Mouse (Mus musculus) Patski (cell line): ENCODE data around the gene Dnah2. TPM values are rescaled to one million over a fixed set of nuclear protein-coding genes. Genes with fewer than 3 reads are reported as not detected.

ENCODE experiments used
- ATAC-seq: fragments of 100-300 bp; one replicate; pipeline ENCODE4 v1.8.0; 2021
- CTCF ChIA-PET: fragments of 350-600 bp; sonication (Branson Sonifier 250); formaldehyde crosslinking; loops from one replicate; lab custom pipeline; 2022; ENCODE audit warnings: inconsistent platforms; lab: Charles Lee
- POLR2A ChIA-PET: fragments of 350-600 bp; sonication (Branson Sonifier 250); formaldehyde crosslinking; loops from one replicate; lab custom pipeline; 2022; ENCODE audit warnings: antibody characterized with exemption, inconsistent platforms; lab: Charles Lee
- DNase-seq: peaks from one replicate; pipeline ENCODE4 v3.0.0-alpha.2; 2011; ENCODE audit warnings: low read depth, low spot score
- H3K27me3 ChIP-seq: fragments of 371-371 bp; one replicate; pipeline ENCODE4 v1.5.1; 2021
- CTCF ChIP-seq: fragments of 100-300 bp; IDR thresholded peaks from one replicate; pipeline ENCODE4 v1.5.1; 2021
- in situ Hi-C: fragments of 300-500 bp; cut with MboI; formaldehyde crosslinking; loops from 3 replicates; pipeline ENCODE4 v1.11.1; 2018; ENCODE audit warnings: low pct_unique_long_range_greater_than_20kb, mixed read lengths
- polyA plus RNA-seq: library from polyadenylated mRNA; unstranded; gene quantifications from one replicate; pipeline ENCODE4 v1.2.3, GENCODE M21; 2021

Dnah2 gene
- polyA plus RNA-seq, 1 experiment from 2014 or later = 1.4 TPM

DNA sequence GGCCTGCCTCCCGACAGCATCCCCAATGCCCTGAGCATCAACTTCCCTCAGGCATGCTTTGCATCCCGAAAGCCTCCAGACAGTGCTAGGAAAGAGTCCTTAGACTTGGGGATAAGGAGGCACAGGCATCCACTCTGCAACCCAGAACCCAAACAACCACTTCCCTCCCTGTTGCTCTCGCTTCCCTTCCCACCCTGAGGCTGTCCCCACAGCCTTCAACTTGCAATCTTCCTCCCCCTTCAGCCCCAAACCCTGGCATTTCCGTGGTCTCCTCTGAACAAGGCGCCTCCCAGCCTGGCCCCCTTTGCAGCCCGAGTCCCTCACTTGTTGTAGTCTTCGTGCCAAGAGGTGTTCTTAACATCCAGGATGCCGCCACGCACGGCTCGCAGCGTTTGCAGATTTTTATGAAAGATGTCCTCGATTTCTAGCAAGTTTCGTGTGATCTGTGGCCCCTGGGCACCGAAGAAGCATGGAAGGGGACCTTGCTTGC, 32.7 kb downstream of the Dnah2 start:
- no peak for TF ChIP-seq CTCF
- POLR2A ChIA-PET = no interaction called here
- DNase-seq (no peak), ATAC-seq (no peak)
- H3K27me3 ChIP-seq = peaks cover 19% of the 10 kb centered on the region
- in situ Hi-C loops = no loop called here
- CTCF ChIA-PET = no interaction called here

DNA sequence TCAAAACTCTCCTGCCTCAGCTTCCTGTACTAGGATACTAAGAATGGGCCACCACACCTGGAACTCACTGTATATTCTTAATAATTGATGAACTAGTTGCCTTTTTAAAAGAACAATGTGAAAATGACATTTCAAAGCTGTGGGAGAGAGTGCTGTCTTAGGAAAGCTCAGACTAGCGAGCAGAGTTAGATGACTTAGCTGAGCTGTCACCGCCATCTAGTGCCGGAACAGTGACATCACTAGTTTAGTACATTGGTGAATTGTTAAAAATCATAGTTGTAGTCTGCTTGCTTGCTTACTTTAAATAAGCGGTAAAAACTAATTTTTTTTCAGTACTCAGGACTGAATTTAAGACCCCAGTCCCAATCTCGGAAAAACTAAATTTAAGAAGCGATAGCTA, 35.1 kb downstream of the Dnah2 start:
- TF ChIP-seq CTCF = peak; percentile 84
- H3K27me3 ChIP-seq = peaks cover 19% of the 10 kb centered on the region
- CTCF ChIA-PET = interaction anchor here (0.6 to 2.1 kb wide), 14 partner anchors 11 to 257 kb away, joined by 3 to 12 read pairs (median 3); no protein-coding TSS in a partner anchor
- no peak for ATAC-seq
- in situ Hi-C loops = loop anchor here (5.0 kb wide), 1 partner anchor 247 kb away; no protein-coding TSS in a partner anchor
- POLR2A ChIA-PET = interaction anchor here (0.5 to 1.6 kb wide), 2 partner anchors 9 to 116 kb away, joined by 4 to 7 read pairs; partner anchors contain the start of gene Tmem88
- peak; percentile 6 for DNase-seq

DNA sequence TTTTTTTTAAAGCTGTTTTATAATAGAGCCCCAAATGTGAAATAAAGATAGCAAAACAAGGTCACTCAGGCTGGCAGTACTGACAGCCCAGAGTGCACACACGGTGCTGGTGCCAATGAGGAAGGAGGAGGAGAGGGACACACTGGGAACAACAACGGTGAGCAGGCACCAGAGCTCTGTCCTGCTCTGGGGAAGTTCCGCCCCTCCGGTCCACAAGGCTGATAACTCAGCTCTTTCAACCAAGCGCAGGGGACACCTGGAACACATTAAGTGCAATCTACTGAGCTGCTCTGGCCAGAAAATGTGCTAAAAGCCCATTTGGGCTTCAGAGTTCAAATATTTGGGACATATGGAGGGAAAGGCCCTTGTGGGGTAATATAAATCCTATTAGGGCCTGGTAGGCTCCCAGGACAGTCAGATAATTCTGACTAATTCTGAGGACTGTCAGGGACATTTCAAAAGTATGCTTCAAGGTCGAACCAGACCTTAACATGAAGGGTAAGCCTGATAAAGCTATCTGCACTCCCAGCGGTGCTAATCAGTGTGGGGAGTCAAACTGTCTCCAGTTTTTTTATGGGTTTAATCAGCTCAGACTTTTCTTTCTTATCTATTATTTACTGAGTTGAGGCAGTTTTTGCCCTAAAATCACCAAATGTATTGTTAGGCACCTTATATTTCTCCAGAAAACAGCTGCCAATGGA, 38.0 kb downstream of the Dnah2 start:
- in situ Hi-C loops = loop anchor here (5.0 kb wide), 1 partner anchor 244 kb away; no protein-coding TSS in a partner anchor
- TF ChIP-seq CTCF = no peak
- CTCF ChIA-PET = interaction anchor here (1.1 to 1.9 kb wide), 4 partner anchors 8 to 254 kb away, joined by 3 to 7 read pairs (median 4); no protein-coding TSS in a partner anchor
- POLR2A ChIA-PET = interaction anchor here (1.2 kb wide), 1 partner anchor 79 kb away, joined by 4 read pairs; no protein-coding TSS in a partner anchor
- ATAC-seq (no peak), DNase-seq (no peak)
- peaks cover 15% of the 10 kb centered on the region for H3K27me3 ChIP-seq

DNA sequence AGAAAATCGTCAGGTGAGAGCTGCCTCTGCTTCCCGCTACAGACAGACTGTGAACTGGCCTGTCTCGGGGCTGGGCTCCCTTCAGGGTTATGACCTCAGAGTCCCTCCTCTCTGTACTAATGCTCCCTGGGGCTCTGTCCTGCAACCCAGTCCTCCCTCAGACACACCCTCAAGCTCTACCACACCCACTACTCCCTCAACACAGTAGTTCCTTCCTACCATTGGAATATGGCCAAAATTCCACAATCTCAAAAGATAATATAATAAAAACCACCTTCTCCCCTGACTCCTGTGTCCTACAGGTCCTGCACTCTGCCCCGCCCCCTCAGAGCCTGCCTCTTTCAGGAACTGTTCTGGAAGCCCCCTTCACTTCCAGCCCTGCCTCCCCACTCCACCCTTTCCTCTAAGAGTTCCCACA, 45.0 kb downstream of the Dnah2 start:
- no peak for TF ChIP-seq CTCF
- DNase-seq = no peak
- CTCF ChIA-PET = no interaction called here
- ATAC-seq = no peak
- POLR2A ChIA-PET = no interaction called here
- peaks cover 12% of the 10 kb centered on the region for H3K27me3 ChIP-seq
- in situ Hi-C loops = no loop called here

DNA sequence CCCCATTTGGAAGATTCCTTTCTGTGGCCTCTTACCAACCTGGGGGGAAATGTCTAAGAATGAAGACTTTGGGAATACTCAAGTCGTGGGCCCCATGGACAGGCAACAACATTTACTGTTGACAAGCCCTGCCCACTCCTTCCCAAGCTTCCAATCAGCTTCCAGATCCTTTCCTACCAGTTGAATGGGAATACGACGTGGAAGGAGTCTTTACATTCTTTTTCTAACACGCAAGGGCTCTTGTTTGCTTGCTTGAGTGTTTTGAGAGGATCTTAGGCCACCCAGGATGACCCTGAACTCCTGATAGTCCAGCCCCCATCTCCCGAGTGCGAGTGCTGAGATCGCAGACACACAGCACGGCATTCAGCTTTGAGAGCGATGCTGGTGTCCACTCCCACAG, 47.4 kb downstream of the Dnah2 start:
- CTCF ChIA-PET = no interaction called here
- TF ChIP-seq CTCF = no peak
- no peaks in the 10 kb centered on the region for H3K27me3 ChIP-seq
- in situ Hi-C loops = no loop called here
- POLR2A ChIA-PET = no interaction called here
- DNase-seq = no peak
- ATAC-seq = no peak

DNA sequence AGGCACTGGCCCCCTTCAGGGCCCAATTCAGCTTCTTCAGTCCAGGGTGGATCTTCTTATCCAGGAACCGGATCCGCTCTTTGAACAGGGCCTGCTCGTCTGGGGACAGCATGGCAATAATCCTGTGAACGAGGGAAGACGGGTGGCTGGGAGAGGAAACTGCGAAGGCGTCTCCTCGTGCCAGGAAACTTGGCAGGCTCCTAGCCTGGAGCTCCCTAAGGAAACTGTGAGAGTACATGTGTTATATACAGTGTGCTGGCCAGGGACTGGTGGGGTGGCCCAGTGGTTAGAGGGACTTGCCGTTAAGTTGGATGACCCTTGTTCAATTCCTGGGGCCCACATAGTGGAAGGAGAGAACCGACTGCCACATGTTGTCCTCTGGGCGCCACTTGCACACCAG, 49.8 kb downstream of the Dnah2 start:
- ChIA-PET CTCF (no interaction called here), POLR2A (no interaction called here)
- DNase-seq = no peak
- in situ Hi-C loops = no loop called here
- no peak for TF ChIP-seq CTCF
- ATAC-seq = no peak
- no peaks in the 10 kb centered on the region for H3K27me3 ChIP-seq

DNA sequence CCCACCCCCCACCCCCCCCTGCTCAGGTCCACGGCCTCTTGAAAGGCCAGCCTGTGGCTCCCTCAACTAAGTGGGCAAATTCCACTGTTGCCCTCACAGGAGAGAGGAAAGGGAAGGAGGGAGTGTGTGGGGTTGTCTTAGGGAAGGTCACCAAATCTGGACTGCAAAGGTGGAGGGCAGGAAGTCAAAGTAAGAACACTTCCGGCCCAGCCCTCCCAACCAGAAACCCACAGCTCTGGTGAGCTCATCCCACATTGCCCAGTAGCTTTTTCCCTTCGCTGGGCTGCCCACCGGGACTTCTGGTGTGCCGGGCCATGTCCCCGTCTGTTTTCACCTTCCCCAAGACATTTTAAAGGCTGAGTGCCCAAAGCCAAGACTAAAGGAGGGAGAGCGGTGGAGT, 57.2 kb downstream of the Dnah2 start:
- no peak for TF ChIP-seq CTCF
- no peaks in the 10 kb centered on the region for H3K27me3 ChIP-seq
- in situ Hi-C loops = no loop called here
- no peak for DNase-seq
- no peak for ATAC-seq
- ChIA-PET CTCF (no interaction called here), POLR2A (no interaction called here)

DNA sequence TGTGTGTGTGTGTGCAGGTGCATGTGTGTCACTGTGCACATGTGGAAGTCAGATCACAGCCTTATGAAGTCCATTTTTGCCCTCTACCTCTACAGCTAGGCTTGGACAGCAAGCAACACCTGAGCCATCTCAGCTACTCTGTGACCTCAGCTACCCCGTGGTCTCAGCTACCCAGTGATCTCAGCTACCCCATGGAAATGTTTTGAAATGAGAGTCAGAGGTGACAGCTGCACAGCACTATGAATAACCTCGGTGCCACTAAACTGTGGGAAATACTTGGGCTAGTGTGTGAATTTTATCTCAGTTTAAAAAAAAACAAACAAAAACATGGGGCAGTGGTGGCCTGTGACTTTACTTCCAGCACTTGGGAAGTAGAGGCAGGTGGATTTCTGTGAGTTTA, 58.0 kb downstream of the Dnah2 start:
- ATAC-seq (no peak), DNase-seq (no peak)
- CTCF ChIA-PET = no interaction called here
- in situ Hi-C loops = no loop called here
- TF ChIP-seq CTCF = no peak
- no peaks in the 10 kb centered on the region for H3K27me3 ChIP-seq
- POLR2A ChIA-PET = no interaction called here

DNA sequence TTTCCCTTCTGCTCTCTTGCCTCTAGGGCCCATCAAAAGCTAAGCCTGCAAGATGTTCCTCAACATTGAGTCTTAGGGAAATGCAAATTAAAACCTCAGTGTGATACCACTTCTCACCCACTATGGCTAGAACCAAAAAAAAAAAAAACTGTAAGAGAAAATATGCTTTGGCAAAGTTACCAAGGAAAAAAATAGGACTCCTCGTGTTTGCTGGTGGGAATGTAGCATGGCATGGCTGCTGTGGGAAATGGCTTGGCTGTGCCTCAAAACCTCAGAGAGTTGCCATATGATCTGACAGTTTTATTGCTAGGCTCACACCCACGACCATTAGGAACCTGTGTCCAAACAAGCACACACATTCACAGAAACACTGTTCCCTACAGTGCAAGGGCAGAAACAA, 61.4 kb downstream of the Dnah2 start:
- no peak for DNase-seq
- in situ Hi-C loops = no loop called here
- ChIA-PET CTCF (no interaction called here), POLR2A (no interaction called here)
- TF ChIP-seq CTCF = no peak
- ATAC-seq = no peak
- H3K27me3 ChIP-seq = no peaks in the 10 kb centered on the region

DNA sequence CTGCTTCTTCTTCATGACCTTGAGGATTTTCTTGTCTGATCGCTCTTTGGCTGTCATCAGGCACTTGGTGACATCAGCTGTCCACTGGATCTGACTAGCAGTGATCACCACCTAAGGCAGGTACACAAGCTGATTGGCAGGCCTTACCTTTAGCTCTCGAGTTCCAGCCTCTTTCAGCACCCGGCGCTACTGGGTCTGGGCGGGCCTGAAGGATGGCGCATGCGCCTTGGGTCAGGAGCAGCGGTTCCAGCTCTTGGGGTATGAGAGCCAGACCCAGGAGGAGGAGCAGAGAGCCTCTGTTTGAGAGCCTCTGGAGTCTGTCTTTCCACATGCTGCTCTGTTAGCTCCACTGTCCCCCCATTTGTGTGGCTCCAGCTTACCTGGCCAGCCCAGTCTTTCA, 71.3 kb downstream of the Dnah2 start:
- H3K27me3 ChIP-seq = no peaks in the 10 kb centered on the region
- no peak for TF ChIP-seq CTCF
- ChIA-PET POLR2A (no interaction called here), CTCF (interaction anchor here (1.5 kb wide), 1 partner anchor 9 kb away, joined by 4 read pairs; no protein-coding TSS in a partner anchor)
- ATAC-seq (no peak), DNase-seq (no peak)
- in situ Hi-C loops = no loop called here

DNA sequence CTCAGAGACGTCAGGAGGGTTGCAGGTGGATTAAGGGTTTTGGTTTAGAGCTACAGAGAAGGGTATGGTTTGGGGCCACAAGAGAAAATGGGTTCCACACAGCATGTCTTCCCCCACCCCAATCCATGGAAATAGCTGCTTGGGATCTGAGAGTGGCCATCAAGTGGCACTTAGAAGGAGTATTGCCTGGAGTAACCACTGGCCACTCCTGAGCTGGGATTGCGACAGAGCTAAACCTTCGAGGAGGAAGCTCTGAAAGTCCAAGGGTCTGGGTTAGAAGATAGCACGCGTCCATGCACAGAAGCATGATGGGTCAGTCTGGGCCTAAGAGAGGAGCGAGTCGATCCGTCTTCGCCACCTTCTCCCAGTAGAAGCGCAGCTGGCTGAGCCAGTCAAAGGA, 72.1 kb downstream of the Dnah2 start:
- DNase-seq = no peak
- no peak for ATAC-seq
- in situ Hi-C loops = no loop called here
- no peaks in the 10 kb centered on the region for H3K27me3 ChIP-seq
- ChIA-PET CTCF (interaction anchor here (1.5 kb wide), 1 partner anchor 8 kb away, joined by 4 read pairs; no protein-coding TSS in a partner anchor), POLR2A (interaction anchor here (0.6 kb wide), 1 partner anchor 52 kb away, joined by 3 read pairs; no protein-coding TSS in a partner anchor)
- TF ChIP-seq CTCF = no peak
